Mouse (Mus musculus) heart, postnatal 0 days (tissue): Measurements from ENCODE around the gene Dapp1. TPM values are rescaled to one million over a fixed set of nuclear protein-coding genes. Genes with fewer than 3 reads are reported as not detected.

ENCODE experiments used
- ATAC-seq: fragments of 200-750 bp; cut with Nextera tagmentation; 2 replicates; pipeline ENCODE4 v1.8.0; 2017; ENCODE audit warnings: low read depth, moderate number of reproducible peaks, moderate library complexity; ENCODE audit not compliant: insufficient read depth
- DNase-seq: peaks from one replicate; pipeline ENCODE4 v3.0.0-alpha.2; 2016; ENCODE audit warnings: low spot score
- H3K27ac ChIP-seq: fragments of 300-500 bp; sonication (generic); 2 replicates; pipeline ENCODE4 v1.5.1; 2014; ENCODE audit warnings: low read depth, mild to moderate bottlenecking
- H3K27me3 ChIP-seq: fragments of 300-500 bp; sonication (generic); 2 replicates; pipeline ENCODE4 v1.6.1; 2014; ENCODE audit warnings: low read length, mixed read lengths; ENCODE audit not compliant: control insufficient read depth, insufficient read depth
- H3K36me3 ChIP-seq: fragments of 300-500 bp; sonication (generic); replicated peaks from 2 replicates; pipeline ENCODE4 v1.6.1; 2014; ENCODE audit warnings: low read length, mixed read lengths; ENCODE audit not compliant: control insufficient read depth, insufficient read depth
- H3K4me1 ChIP-seq: fragments of 300-500 bp; sonication (generic); 2 replicates; pipeline ENCODE4 v1.6.1; 2014; ENCODE audit warnings: antibody characterized with exemption; ENCODE audit not compliant: control insufficient read depth, insufficient read depth
- H3K4me2 ChIP-seq: fragments of 300-500 bp; sonication (generic); 2 replicates; pipeline ENCODE4 v1.6.1; 2014; ENCODE audit warnings: low read depth, mild to moderate bottlenecking, low read length, moderate library complexity
- H3K4me3 ChIP-seq: fragments of 300-500 bp; sonication (generic); 2 replicates; pipeline ENCODE4 v1.5.1; 2014; ENCODE audit warnings: low read depth, low read length
- H3K9ac ChIP-seq: fragments of 300-500 bp; sonication (generic); replicated peaks from 2 replicates; pipeline ENCODE4 v1.6.1; 2014; ENCODE audit warnings: low read depth, low read length, mixed read lengths
- H3K9me3 ChIP-seq: fragments of 300-500 bp; sonication (generic); replicated peaks from 2 replicates; pipeline ENCODE4 v1.6.1; 2016; ENCODE audit warnings: low read length; ENCODE audit not compliant: control insufficient read depth
- CTCF ChIP-seq: IDR thresholded peaks from 2 replicates; pipeline ENCODE4 v1.5.1; 2016; ENCODE audit warnings: antibody characterized with exemption, control low read depth, low read depth
- EP300 ChIP-seq: IDR thresholded peaks from 2 replicates; pipeline ENCODE4 v1.6.1; 2016; ENCODE audit warnings: antibody characterized with exemption, low read depth
- WGBS: fragments of 180-500 bp; shearing (Covaris S2); extraction: QIAGEN DNeasy Blood & Tissue Kit; methylation state at CpG from one replicate; pipeline ENCODE4 v1.1.7; 2014; 5-methylcytosine and 5-hydroxymethylcytosine counted together
- polyA plus RNA-seq: library from polyadenylated mRNA; unstranded; fragments of >200 nt; fragmentation: Nextera tagmentation; extraction: Ambion mirVana; gene quantifications from 2 replicates; pipeline ENCODE4 v1.2.1, GENCODE M21; 2015
- total RNA-seq: library from RNA; depleted of rRNA; stranded (reverse); fragments of >200 nt; gene quantifications from 2 replicates; pipeline ENCODE4 v1.2.3, GENCODE M21; 2014; ENCODE audit warnings: low replicate concordance

Gene Dapp1
- total and polyA plus RNA-seq, 2 experiments from 2014 or later = 11.1 to 11.8 TPM

DNA sequence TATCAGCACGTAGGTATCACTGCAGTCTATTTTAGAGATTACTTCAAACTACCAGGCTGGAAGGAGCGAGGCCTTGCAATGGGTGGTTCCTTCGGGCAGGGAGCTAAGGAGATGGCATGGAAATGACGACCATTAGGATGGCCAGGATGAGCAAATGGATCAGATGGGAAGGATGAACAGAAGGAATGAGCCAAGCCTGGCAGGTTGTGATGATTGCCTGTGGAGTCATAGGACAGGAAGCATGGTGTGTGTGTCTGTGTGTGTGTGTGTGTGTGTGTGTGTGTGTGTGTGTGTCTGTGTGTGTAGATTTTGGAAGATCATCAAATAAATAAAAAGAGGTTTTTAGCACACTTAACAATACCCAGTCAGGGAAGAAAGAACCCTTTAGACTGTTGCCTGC, 41.3 kb upstream of the Dapp1 start:
- DNase-seq (no peak), ATAC-seq (no peak)
- Histone ChIP-seq H3K36me3 (no peaks in the 10 kb centered on the region), H3K9ac (no peak overlapping the region), H3K4me3 (no peak overlapping the region), H3K4me2 (no peak overlapping the region), H3K27ac (no peak overlapping the region), H3K9me3 (no peaks in the 10 kb centered on the region), H3K4me1 (peaks cover 12% of the 10 kb centered on the region), H3K27me3 (no peaks in the 10 kb centered on the region)
- 90% methylated on average over 4 of the region's 4 CpGs for WGBS
- no peak for TF ChIP-seq CTCF
- TF ChIP-seq EP300 = no peak

DNA sequence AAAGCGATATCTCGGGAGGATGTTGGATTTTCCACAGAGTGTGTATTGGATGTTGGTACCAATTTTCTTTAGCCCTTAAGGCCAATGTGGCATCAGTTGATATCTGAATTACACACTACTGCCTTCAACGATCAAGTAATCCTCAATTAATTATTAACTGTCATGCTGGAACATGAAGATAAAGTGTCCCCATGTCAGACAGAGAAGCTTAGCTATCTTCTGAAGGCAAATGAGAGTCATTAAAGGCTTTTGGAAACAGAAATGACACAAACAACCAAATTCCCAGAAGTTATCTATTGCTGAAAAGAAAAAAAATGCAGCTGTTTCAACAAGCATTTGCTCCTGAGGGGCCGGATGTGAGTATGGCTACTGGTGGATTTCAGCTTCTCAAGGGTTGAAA, 40.7 kb upstream of the Dapp1 start:
- Histone ChIP-seq H3K4me3 (no peak overlapping the region), H3K4me2 (no peak overlapping the region), H3K9ac (no peak overlapping the region), H3K4me1 (peaks cover 7% of the 10 kb centered on the region; the same call in 1 of the 2 replicates), H3K27me3 (no peaks in the 10 kb centered on the region), H3K9me3 (no peaks in the 10 kb centered on the region), H3K27ac (no peak overlapping the region), H3K36me3 (no peaks in the 10 kb centered on the region)
- TF ChIP-seq EP300 = no peak
- TF ChIP-seq CTCF = no peak
- DNase-seq = no peak
- no peak for ATAC-seq
- 88% methylated on average over 4 of the region's 4 CpGs for WGBS

DNA sequence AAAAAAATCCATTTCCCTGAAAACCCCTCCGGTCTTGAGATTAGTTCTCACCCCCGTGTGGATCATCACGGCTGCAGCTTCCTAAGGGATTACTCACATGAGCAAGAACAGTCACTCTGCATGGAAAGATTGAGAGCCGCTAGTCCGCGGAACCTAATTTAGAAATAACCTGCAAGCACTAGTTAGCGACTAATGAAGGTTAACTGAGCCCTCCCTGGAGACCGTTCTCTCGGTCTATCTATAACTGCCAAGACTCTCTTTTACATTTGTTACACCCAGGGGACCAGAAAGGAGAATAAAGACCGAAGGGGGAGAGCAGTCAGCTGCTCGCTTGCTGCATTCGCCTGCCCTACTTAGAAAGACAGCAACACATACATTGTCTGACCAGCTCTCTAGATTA, 35.5 kb upstream of the Dapp1 start:
- Histone ChIP-seq H3K36me3 (no peaks in the 10 kb centered on the region), H3K27ac (no peak overlapping the region), H3K27me3 (no peaks in the 10 kb centered on the region), H3K4me3 (no peak overlapping the region), H3K4me1 (peaks cover 3% of the 10 kb centered on the region; the same call in 1 of the 2 replicates), H3K9ac (no peak overlapping the region), H3K9me3 (no peaks in the 10 kb centered on the region), H3K4me2 (no peak overlapping the region)
- no peak for DNase-seq
- TF ChIP-seq EP300 (no peak), CTCF (no peak)
- no peak for ATAC-seq
- 77% methylated on average over 12 of the region's 12 CpGs for WGBS

DNA sequence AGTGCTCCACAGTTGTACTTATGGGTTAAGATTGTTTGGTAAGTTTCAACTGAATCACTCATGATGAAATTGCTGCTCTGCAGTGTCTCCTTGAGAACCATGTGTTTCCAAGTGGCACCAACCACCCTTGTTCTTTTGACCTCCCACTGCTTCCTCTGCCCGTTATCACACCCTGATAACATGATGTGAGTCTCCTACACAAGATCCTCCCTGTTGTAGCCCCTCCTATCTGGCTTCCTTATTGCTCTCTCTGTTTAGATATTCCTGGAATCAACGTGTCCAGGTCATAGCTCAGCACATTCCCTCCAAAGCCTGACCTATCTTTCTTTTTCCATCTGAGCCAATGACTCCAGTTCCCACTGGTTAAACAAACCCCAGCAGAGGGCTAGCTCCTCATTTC, 33.4 kb upstream of the Dapp1 start:
- TF ChIP-seq CTCF = no peak
- TF ChIP-seq EP300 = no peak
- ATAC-seq = no peak
- no peaks in the 10 kb centered on the region for H3K36me3 ChIP-seq
- H3K27ac ChIP-seq = no peak overlapping the region
- H3K4me1 ChIP-seq = peaks cover 6% of the 10 kb centered on the region; the same call in 1 of the 2 replicates
- H3K4me2 ChIP-seq = no peak overlapping the region
- H3K9ac ChIP-seq = no peak overlapping the region
- no peaks in the 10 kb centered on the region for H3K27me3 ChIP-seq
- DNase-seq = no peak
- no peak overlapping the region for H3K4me3 ChIP-seq
- no peaks in the 10 kb centered on the region for H3K9me3 ChIP-seq
- 18% methylated on average over 2 of the region's 2 CpGs for WGBS

DNA sequence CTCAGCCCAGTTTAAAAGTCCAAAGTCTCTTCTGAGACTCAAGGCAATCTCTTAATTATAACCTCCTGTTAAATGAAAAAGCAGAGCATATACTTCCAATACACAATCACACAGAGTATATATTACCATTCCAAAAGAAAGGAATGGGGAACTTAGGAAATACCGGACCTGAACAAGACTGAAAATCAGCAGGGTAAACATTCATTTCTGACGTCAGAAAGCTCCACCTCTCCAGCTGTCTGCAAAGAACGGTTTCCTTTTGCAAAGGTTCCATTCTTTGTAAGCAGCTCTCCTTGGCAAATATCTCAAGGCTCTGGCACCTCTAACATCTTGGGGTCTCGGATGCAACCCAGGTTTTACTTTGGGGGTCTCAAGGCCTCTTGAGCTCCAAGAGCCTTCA, 31.0 kb upstream of the Dapp1 start:
- no peak for ATAC-seq
- 41% methylated on average over 4 of the region's 4 CpGs for WGBS

DNA sequence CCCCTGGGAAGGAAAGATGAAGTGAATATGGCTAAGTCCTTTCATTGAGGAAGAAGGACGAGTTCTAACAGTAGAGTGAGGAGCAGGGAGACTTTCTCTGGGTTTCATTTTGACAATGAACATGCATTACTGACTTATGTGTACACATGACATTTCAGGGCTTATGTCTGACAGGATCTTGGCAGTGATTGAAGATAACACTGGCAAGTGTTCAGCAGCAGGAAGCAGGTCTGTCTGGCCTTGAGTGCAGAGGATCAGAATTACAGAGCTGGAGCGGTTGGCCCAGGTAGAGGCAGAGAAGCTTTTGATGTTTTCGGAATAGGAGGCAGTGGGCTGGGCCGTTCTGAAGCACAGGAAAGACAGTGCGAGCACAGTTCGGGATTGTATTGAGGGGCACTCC, 26.8 kb upstream of the Dapp1 start:
- Histone ChIP-seq H3K27ac (peak overlapping the region; percentile 47), H3K4me2 (no peak overlapping the region), H3K4me1 (peaks cover 26% of the 10 kb centered on the region; the same call in 1 of the 2 replicates), H3K27me3 (no peaks in the 10 kb centered on the region), H3K9ac (no peak overlapping the region), H3K36me3 (no peaks in the 10 kb centered on the region), H3K9me3 (peaks cover 6% of the 10 kb centered on the region; the same call in 1 of the 2 replicates), H3K4me3 (no peak overlapping the region)
- WGBS = 25% methylated on average over 6 of the region's 6 CpGs
- no peak for TF ChIP-seq CTCF
- TF ChIP-seq EP300 = no peak
- ATAC-seq (no peak), DNase-seq (no peak)

More for the DNA sequence above, 31.0 kb upstream of the Dapp1 start:
- Histone ChIP-seq H3K9me3 (no peaks in the 10 kb centered on the region), H3K9ac (no peak overlapping the region), H3K4me1 (peaks cover 14% of the 10 kb centered on the region; the same call in 1 of the 2 replicates), H3K4me3 (no peak overlapping the region), H3K27me3 (no peaks in the 10 kb centered on the region), H3K36me3 (no peaks in the 10 kb centered on the region), H3K4me2 (no peak overlapping the region), H3K27ac (no peak overlapping the region)
- DNase-seq = no peak
- TF ChIP-seq CTCF = no peak
- no peak for TF ChIP-seq EP300
